Mouse (Mus musculus) MN1 (cell line): Measurements from ENCODE around the gene Apoc2.

Experiments
- DNase-seq: peaks from one replicate; pipeline ENCODE4 v3.0.0-alpha.2; 2016; ENCODE audit warnings: low spot score

The Apoc2 gene

GRCm38 (mm10) chr7:19677872-19678271, at the start of gene Apoc2:
TSS of gene Apoc2 (minus strand) at chr7:19677941.
- no peak for DNase-seq

DNA sequence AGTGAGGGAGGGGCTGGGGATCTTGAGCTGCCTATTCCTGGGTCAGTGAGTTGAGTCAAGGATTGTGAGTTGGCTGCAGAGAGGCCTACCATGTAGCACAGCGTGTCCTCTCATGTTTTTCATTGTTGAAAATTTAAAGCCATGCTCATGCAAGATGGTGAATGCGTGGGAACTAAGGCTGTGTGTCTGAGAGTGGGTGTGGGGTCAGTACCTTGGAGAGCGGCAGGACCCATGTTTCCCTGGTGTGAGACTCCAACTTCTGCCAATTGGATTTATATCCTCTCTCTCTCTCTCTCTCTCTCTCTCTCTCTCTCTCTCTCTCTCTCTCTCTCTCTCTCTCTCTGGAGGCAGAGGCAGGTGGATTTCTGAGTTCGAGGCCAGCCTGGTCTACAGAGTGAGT, 48.8 kb upstream of the Apoc2 start:
- no peak for DNase-seq

- no peak for DNase-seq
Observed at GRCm38 (mm10) chr7:19724167-19724566, 46.4 kb upstream of the Apoc2 start.

DNA sequence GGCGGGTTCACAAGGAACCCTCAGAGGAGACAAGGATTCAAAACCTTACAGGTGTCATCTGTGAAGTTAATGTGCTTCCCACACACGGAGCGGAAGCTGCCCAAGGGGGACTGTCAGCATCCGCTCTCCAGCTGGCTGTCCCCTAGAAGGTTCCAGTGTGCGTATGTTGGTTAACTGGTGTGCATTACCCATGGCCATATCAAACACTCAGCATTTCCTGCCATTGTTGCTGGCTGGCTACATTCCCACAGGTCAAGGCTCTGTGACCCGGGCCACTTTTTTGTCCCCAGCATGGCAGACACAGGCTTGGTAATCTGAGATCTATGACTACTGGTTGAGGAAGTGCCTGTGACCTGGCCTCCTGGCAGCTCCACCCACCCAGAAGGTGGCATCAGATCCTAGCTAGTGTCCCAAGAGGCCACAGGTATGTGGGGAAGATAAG, 45.0 kb upstream of the Apoc2 start:
- no peak for DNase-seq

GRCm38 (mm10) chr7:19719200-19719599, 41.5 kb upstream of the Apoc2 start:
- DNase-seq = no peak

- no peak for DNase-seq
Observed at GRCm38 (mm10) chr7:19718297-19718952, 40.7 kb upstream of the Apoc2 start.

DNA sequence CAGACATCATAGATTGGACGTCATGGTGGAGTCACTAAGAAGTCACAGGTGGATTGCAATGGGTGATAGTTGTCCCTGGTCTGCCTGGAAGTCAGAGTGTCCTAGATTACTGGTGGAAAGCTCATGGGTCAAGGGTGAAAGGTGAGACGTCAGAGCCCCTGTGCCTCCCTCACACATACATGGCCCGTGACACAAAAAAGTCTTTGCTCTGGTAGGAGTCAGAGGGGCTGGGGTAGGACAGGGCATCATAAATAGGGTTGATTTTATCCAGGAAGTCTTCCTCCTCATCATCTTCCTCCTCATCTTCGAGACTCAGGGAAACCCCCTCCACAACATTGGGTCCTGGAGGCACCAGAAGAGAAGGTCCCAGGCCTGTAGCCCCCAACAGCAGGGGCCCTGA, 39.6 kb upstream of the Apoc2 start:
- DNase-seq = no peak

DNA sequence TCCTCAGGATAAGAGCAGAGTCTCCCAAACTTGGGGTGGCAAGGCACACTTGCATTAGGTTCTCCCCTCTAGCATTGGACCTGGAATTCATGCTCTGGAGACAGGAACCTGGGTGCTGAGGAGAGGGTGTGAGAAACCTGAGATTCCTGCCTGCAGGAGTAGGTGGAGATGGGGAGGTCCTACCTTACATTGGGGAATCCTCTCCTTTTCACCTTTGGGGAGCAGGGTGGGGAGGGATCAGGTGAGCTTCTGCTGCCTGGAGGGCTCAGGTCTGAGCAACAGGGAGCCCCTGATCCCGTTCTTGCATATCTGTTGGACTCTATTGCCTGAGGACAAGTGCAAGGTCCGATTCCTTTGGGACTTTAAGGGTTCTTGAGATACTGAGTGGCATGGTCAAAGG, 39.1 kb upstream of the Apoc2 start:
- DNase-seq = no peak

- no peak for DNase-seq
Observed at GRCm38 (mm10) chr7:19716055-19716682, 38.4 kb upstream of the Apoc2 start.

DNA sequence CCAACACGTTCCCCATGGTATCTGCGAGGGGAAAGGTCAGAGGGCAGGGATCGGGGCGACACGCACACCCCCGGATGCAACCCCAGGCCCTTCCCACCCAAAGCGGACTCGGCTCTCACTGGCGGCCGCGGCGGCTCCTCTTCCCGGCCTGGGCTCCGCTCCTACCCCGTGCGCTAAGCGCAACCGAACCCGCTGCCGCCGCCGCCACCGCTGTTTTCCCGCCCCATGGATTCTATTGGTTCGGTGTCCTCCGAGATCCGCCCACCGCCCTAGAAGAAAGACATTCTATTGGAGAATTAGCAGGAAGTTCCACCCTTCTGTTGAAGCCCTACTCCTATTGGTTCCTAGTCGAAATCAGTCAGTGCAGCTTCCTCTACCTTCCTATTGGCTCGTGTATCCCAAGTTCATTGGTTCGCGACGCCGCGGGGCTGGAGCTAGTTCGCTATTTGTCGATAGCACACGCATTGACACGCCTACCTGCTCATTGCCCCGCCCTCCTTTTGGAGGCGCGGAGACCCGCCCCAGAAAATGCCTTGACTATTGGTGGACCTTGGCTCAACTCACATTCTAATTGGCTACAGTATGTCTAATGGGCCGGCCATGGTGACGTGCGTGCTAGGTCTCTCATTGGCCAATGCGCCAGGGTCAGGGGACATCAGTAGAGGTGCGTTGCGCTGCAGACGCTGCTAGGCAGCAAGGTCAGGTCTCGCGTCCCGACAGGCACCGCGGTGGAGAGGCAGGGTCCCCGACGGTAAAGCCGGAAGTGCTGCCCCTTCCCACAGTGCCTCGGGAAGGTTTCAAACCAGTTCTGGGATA, 37.7 kb upstream of the Apoc2 start, which contains the start of gene Tomm40:
Tomm40 (minus strand) TSS at position 200 of the 816 bp plus-strand sequence.
- DNase-seq = peak; percentile 93

DNA sequence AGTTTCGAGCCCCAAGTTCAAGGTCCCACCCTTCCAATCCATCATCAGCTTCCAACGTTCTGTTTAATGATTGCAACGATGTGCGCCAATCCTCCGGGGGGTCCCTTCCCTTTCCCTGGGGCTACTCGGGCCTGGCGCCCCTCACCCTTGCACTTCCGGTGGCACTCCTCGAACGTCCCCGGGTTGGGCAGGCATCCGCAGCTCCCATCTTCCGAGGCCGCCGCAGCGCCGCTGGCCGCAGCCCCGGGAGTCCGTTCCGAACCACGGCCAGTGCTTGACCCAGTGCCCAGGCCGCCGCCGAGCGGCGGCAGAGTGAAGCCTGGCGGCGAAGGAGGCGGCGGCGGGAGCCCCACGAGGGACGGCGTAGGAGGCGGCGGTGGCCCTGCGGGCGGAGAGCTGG, 37.1 kb upstream of the Apoc2 start:
- no peak for DNase-seq

DNA sequence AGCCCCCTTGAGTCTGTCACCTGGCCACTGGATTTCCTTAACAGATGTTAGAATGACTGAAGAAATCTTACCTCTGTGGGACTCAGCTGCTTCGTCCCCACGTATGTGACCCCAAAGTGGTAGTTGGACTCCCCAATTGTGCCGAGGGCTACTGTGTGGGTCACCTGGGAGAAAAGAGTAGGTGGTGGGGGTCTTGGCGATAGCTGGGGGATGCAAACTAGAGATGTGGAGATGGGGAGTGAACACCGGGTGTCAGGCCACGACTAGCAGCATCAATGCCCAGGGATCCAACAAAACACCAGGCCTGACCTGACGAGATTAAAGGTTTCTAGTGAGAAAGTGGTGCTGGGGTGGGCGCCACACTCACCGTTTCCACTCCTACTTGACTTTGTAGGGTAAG, 35.9 kb upstream of the Apoc2 start:
- DNase-seq = no peak

DNA sequence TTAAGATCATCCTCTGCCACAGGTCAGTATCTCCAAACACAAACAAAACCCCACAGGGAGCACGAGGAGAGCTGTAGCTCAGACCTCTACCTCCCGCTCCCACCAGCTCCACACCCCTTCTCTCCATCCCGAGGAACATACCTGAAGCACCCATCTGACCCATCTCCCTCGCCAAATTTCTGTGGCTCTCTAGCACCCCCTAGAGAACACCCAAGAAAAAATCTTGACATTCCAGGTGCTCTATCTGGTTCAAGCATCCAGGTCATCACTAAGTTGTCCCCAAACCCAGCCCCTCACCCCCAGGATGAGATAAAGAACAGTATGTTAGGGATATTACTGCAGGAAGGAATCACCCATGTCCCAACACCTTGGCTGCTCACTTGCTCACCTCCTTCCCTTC, 35.5 kb upstream of the Apoc2 start:
- no peak for DNase-seq

DNA sequence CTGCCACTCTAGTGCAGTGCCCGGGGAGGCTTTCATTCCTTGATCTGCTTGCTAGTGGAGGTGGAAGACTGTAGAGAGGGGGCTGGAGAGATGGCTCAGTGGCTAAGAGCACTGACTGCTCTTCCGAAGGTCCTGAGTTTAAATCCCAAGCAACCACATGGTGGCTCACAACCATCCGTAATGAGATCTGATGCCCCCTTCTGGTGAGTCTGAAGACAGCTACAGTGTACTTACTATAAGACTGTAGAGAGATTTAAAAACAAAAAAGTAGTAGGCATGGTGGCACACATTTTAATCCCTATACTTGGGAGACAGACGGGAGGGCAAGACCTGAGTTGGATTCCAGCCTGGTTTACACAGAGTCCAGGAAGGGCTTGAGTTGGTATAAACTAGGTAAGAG, 34.7 kb upstream of the Apoc2 start:
- DNase-seq = peak; percentile 9

GRCm38 (mm10) chr7:19710650-19711049, 32.9 kb upstream of the Apoc2 start:
- no peak for DNase-seq

GRCm38 (mm10) chr7:19705271-19705670, 27.5 kb upstream of the Apoc2 start:
- DNase-seq = no peak

DNA sequence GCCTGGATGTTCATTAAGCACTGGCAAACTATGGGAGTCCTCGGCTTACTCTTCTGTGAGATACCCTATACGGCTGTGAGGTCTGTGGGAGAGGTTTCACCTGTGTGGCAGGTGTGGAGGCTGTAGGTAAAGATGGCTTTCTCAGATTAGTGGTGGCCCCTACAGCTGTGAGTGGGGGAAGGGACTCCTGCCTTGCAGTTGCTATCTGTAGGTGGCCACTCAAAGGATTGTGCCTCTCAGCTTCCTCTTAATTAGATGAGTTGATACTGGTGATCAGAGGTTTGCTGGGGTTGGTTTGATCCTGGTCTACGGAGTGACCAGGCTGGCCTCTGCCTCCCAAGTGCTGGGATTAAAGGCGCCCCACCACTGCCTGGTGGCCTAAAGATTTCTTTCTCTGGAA, 26.7 kb upstream of the Apoc2 start:
- DNase-seq = no peak

DNA sequence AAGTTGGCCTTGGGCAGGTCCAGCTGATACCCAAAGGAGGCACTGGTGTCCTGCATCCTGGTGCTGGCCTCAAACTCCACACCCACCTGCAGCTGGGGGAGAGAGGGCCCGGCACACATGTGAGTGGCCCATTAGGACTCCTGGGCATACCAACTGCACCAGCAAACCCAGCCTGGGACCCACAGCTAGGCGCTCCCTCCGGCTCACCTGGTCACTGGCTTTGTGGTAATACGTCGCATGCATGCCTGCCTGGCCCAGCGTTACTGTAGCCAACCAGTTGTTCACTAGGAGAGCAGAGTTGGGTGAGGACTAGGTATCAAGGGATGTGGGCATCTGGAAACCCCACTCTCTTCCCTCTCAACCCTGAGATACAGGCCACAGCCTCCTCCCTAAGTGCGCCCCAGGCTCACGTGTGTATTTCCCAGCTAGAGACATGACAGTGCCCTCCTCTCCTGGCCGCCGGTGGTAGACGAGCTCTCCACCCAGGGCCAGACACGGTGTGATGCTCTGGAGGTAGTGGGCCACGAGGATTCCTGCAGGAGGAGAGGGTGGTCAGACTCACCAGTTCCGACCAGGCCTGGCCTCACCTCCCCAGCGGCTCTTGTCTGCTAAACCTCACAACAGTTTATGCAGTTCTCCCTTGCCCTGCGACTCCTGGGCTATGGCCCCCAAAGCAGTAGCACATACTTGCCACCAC, 25.3 kb upstream of the Apoc2 start:
- DNase-seq = no peak

GRCm38 (mm10) chr7:19701069-19701761, 23.5 kb upstream of the Apoc2 start:
- peak; percentile 41 for DNase-seq

GRCm38 (mm10) chr7:19700299-19701068, 22.7 kb upstream of the Apoc2 start:
- DNase-seq = no peak

GRCm38 (mm10) chr7:19699827-19700148, 22.0 kb upstream of the Apoc2 start:
- DNase-seq = no peak
